Mouse (Mus musculus): ENCODE measurements at regions not wholly inside any gene's neighbourhood (a gene's known extent, or its start where the extent isn't known, plus 50 kb on each side); places are given as distances from the start of the nearest gene placed in this dataset.
"Not testable (repeated sequence)": the region's sequence is repeated elsewhere in the genome, so short reads cannot be mapped to it uniquely, and the experiment has no call there.

GRCm38 (mm10) chr1:35201083-35201879 lies 351.5 kb downstream of the Plekhb2 start:
- no peak for DNase-seq

GRCm38 (mm10) chr1:35201880-35202220 lies 352.1 kb downstream of the Plekhb2 start:
- DNase-seq, result no peak

- no peak for DNase-seq
These were observed 352.8 kb downstream of the Plekhb2 start for GRCm38 (mm10) chr1:35202551-35202950.

GRCm38 (mm10) chr1:35206834-35207529 lies 357.2 kb downstream of the Plekhb2 start:
- no peak for DNase-seq

- DNase-seq, result no peak
These were observed 362.5 kb downstream of the Plekhb2 start for GRCm38 (mm10) chr1:35212111-35212891.

- no peak for DNase-seq
These were observed 364.1 kb downstream of the Plekhb2 start for GRCm38 (mm10) chr1:35213875-35214274.

- peak; percentile 6 for DNase-seq
These were observed 366.6 kb downstream of the Plekhb2 start for GRCm38 (mm10) chr1:35216411-35216810.

- not testable (repeated sequence) for DNase-seq
These were observed 370.4 kb downstream of the Plekhb2 start for GRCm38 (mm10) chr1:35220215-35220614.

- no peak for DNase-seq
These were observed 371.0 kb downstream of the Plekhb2 start for GRCm38 (mm10) chr1:35220751-35221150.

- no peak for DNase-seq
These were observed 382.8 kb downstream of the Plekhb2 start for GRCm38 (mm10) chr1:35232592-35232991.

GRCm38 (mm10) chr1:35238139-35238538 lies 388.4 kb downstream of the Plekhb2 start:
- no peak for DNase-seq

- DNase-seq, result no peak
These were observed 393.1 kb downstream of the Plekhb2 start for GRCm38 (mm10) chr1:35242849-35243248.

GRCm38 (mm10) chr1:35243339-35243738 lies 393.6 kb downstream of the Plekhb2 start:
- no peak for DNase-seq

GRCm38 (mm10) chr1:35265125-35265524 lies 415.3 kb downstream of the Plekhb2 start:
- peak; percentile 6 for DNase-seq

GRCm38 (mm10) chr1:35266626-35267025 lies 416.9 kb downstream of the Plekhb2 start:
- no peak for DNase-seq

- no peak for DNase-seq
These were observed 418.1 kb downstream of the Plekhb2 start for GRCm38 (mm10) chr1:35267883-35268282.

GRCm38 (mm10) chr1:35274978-35275377 lies 425.2 kb downstream of the Plekhb2 start:
- no peak for DNase-seq

All from cerebellum, adult 11 months (tissue).